Mouse (Mus musculus) MEL (cell line): ENCODE measurements around the gene Lysmd1.

Source experiments
- BHLHE40 ChIP-seq: IDR thresholded peaks from 2 replicates; pipeline ENCODE4 v1.6.1; 2012; ENCODE audit warnings: low read depth, mild to moderate bottlenecking, inconsistent platforms, low read length, improper control_type of control experiment, borderline replicate concordance
- CTCF ChIP-seq, 3 experiments: IDR thresholded peaks in 2 of 3; conservative IDR thresholded peaks in 1 of 3; 2 replicates each; pipeline ENCODE4 v1.5.1; 2011 to 2012; ENCODE audit warnings: low read length in 3 of 3, low read depth in 2 of 3, mild to moderate bottlenecking in 2 of 3, improper control_type of control experiment in 1 of 3, inconsistent platforms in 1 of 3, mixed read lengths in 1 of 3, moderate library complexity in 1 of 3; ENCODE audit not compliant: control insufficient read depth in 1 of 3, insufficient read depth in 1 of 3, poor library complexity in 1 of 3, severe bottlenecking in 1 of 3
- GABPA ChIP-seq: IDR thresholded peaks from 2 replicates; pipeline ENCODE4 v1.6.1; 2012; ENCODE audit warnings: low read depth, mild to moderate bottlenecking, inconsistent platforms, low read length, improper control_type of control experiment, moderate library complexity
- NRF1 ChIP-seq: IDR thresholded peaks from 2 replicates; pipeline ENCODE4 v1.6.1; 2014; ENCODE audit warnings: low read depth, mild to moderate bottlenecking, inconsistent platforms, low read length, improper control_type of control experiment, moderate library complexity; ENCODE audit not compliant: poor library complexity, insufficient read depth, severe bottlenecking
- POLR2A ChIP-seq, 2 experiments: IDR thresholded peaks; 2 replicates each; pipeline ENCODE4 v1.6.1; 2011 to 2012; ENCODE audit warnings: low read length in 2 of 2, mild to moderate bottlenecking in 2 of 2, control low read depth in 1 of 2, improper control_type of control experiment in 1 of 2, low read depth in 1 of 2, moderate library complexity in 1 of 2; ENCODE audit not compliant: control insufficient read depth in 1 of 2, insufficient read depth in 1 of 2, poor library complexity in 1 of 2
- SMC3 ChIP-seq: IDR thresholded peaks from 2 replicates; pipeline ENCODE4 v1.6.1; 2011; ENCODE audit warnings: low read depth, low read length, improper control_type of control experiment
- USF1 ChIP-seq: IDR thresholded peaks from 2 replicates; pipeline ENCODE4 v1.6.1; 2014; ENCODE audit warnings: low read depth, mild to moderate bottlenecking, inconsistent platforms, low read length, improper control_type of control experiment, moderate library complexity

DNA sequence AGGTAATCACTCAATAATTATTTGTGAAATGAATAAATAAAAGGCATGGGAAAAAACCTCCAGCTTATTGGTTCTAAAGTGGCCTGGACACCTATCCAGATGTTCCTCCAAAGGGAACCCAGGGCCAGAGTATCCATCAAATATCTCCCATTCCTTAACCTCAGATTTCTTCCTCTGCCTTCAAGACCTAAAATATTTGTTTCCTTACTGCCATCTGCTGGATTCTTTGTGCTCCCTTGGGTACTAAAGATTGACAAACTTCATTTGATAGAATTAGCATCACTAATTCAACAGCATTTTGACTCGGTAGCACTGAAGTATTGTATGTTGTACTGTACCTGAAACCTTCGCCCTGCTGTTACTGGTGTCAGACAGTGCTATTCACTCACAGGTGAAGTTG lies 26.0 kb upstream of the Lysmd1 start:
- peak in 1 of 3 experiments; percentile 55; a peak in 2 of 6 replicates for TF ChIP-seq CTCF (IDR thresholded peaks at IDR 0.05 in 2 of 3, conservative IDR thresholded peaks at IDR 0.05 in 1 of 3; ENCODE audit: control insufficient read depth in 1 of 3, insufficient read depth in 1 of 3, low read depth in 2 of 3, low read length in 3 of 3, poor library complexity in 1 of 3, severe bottlenecking in 1 of 3)
- no peak for TF ChIP-seq BHLHE40
- no peak for TF ChIP-seq NRF1
- TF ChIP-seq USF1, result no peak
- no peak for TF ChIP-seq POLR2A (IDR thresholded peaks at IDR 0.05; ENCODE audit: control insufficient read depth in 1 of 2, insufficient read depth in 1 of 2, low read depth in 1 of 2, low read length in 2 of 2, poor library complexity in 1 of 2)
- TF ChIP-seq SMC3, result no peak
- no peak for TF ChIP-seq GABPA
